Mouse (Mus musculus): Measurements from ENCODE around the gene H2-M2.

DNA sequence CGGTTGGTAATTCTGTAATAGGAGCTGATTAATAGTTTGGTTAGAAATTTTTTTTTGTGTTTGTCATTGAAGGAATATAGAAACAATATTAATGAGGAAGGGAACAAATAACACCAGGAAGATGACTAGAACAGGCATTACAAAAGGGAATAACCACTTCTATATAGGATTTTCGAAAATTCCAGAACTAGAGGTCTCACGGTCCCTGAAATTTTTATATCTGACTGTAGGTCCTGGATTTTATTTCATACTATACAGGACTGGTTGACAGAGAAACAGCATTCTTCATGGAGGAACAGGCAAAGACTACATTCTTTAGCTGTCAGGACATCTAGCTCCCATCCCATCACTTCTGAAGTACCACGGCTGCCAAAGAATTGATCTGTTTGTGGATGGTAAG, 24.4 kb upstream of the H2-M2 start, which contains the start of gene Olfr111:
- TF ChIP-seq POLR2A (IDR thresholded peaks at IDR 0.05; ENCODE audit: borderline replicate concordance, extremely low read depth, low read depth, low read length): no peak
- no peak for TF ChIP-seq CTCF (IDR thresholded peaks at IDR 0.05; ENCODE audit: insufficient read depth, low read length)

Measured in lung, adult 2 months (tissue).